Mouse (Mus musculus): ENCODE measurements around the gene Mia3.
"Not testable (repeated sequence)": the region's sequence is repeated elsewhere in the genome, so short reads cannot be mapped to it uniquely, and the experiment has no call there.

Gene Mia3

GRCm38 (mm10) chr1:183369427-183370014, at the start of gene Mia3:
TSS of gene Mia3 (minus strand) at chr1:183369553.
- peak; percentile 86 for DNase-seq (ENCODE audit: low spot score)

- no peak for DNase-seq (ENCODE audit: low spot score)
These were observed 48.5 kb upstream of the Mia3 start, which contains the start of gene Hhipl2 for GRCm38 (mm10) chr1:183417873-183418272. TSS of gene Hhipl2 (plus strand) at chr1:183418215.

- DNase-seq (ENCODE audit: low spot score), result no peak
These were observed 44.9 kb upstream of the Mia3 start for GRCm38 (mm10) chr1:183414081-183414727.

GRCm38 (mm10) chr1:183403396-183403795, 34.0 kb upstream of the Mia3 start:
- no peak for DNase-seq (ENCODE audit: low spot score)

- peak; percentile 86 for DNase-seq (ENCODE audit: low spot score)
These were observed 19.4 kb upstream of the Mia3 start, which contains the start of gene Taf1a for GRCm38 (mm10) chr1:183388426-183389406. TSS of gene Taf1a (plus strand) at chr1:183388981.

- not testable (repeated sequence) for DNase-seq (ENCODE audit: low spot score)
These were observed 18.1 kb upstream of the Mia3 start for GRCm38 (mm10) chr1:183387421-183387820.

- DNase-seq (ENCODE audit: low spot score), result no peak
These were observed 13.3 kb upstream of the Mia3 start for GRCm38 (mm10) chr1:183382621-183383020.

- DNase-seq (ENCODE audit: low spot score), result no peak
These were observed 12.5 kb upstream of the Mia3 start for GRCm38 (mm10) chr1:183381816-183382215.

- not testable (repeated sequence) for DNase-seq (ENCODE audit: low spot score)
These were observed 10.0 kb upstream of the Mia3 start for GRCm38 (mm10) chr1:183379376-183379775.

- no peak for DNase-seq (ENCODE audit: low spot score)
These were observed 9.1 kb upstream of the Mia3 start for GRCm38 (mm10) chr1:183378321-183378941.

GRCm38 (mm10) chr1:183377045-183377444, 7.7 kb upstream of the Mia3 start:
- DNase-seq (ENCODE audit: low spot score), result no peak

GRCm38 (mm10) chr1:183374728-183375127, 5.4 kb upstream of the Mia3 start:
- DNase-seq (ENCODE audit: low spot score), result no peak

GRCm38 (mm10) chr1:183368601-183369400, 552 bp downstream of the Mia3 start:
- DNase-seq (ENCODE audit: low spot score), result no peak

GRCm38 (mm10) chr1:183366361-183366760, 3.0 kb downstream of the Mia3 start:
- no peak for DNase-seq (ENCODE audit: low spot score)

GRCm38 (mm10) chr1:183363577-183363867, 5.8 kb downstream of the Mia3 start:
- DNase-seq (ENCODE audit: low spot score), result no peak

GRCm38 (mm10) chr1:183362729-183363576, 6.4 kb downstream of the Mia3 start:
- DNase-seq (ENCODE audit: low spot score), result no peak

GRCm38 (mm10) chr1:183362301-183362700, 7.1 kb downstream of the Mia3 start:
- DNase-seq (ENCODE audit: low spot score), result no peak

GRCm38 (mm10) chr1:183358901-183359300, 10.5 kb downstream of the Mia3 start:
- no peak for DNase-seq (ENCODE audit: low spot score)

- DNase-seq (ENCODE audit: low spot score), result peak; percentile 39
These were observed 19.5 kb downstream of the Mia3 start for GRCm38 (mm10) chr1:183349840-183350239.

- DNase-seq (ENCODE audit: low spot score), result no peak
These were observed 23.5 kb downstream of the Mia3 start for GRCm38 (mm10) chr1:183345817-183346195.

Measured in spleen, adult 12 weeks (tissue).